Mouse (Mus musculus) T-helper 2 cell (primary cell): ENCODE results near the gene Mettl16.

ENCODE experiments used
- in situ Hi-C: fragments of 300-600 bp; cut with MboI, MseI; formaldehyde crosslinking; loops from one replicate; pipeline ENCODE4 v1.15.1; 2025; ENCODE audit warnings: high pct_unique_total_duplicates

The Mettl16 gene

GRCm38 (mm10) chr11:74770595-74771207 is at the start of gene Mettl16:
Gene Mettl16 (plus strand): TSS chr11:74770830.
- in situ Hi-C loops: loop anchor here (5.0 kb wide), 1 partner anchor 57 kb away; no protein-coding TSS in a partner anchor

- in situ Hi-C loops: no loop called here
Measured at GRCm38 (mm10) chr11:74721141-74721540, 49.5 kb upstream of the Mettl16 start.

GRCm38 (mm10) chr11:74721971-74722370 is 48.7 kb upstream of the Mettl16 start:
- in situ Hi-C loops: no loop called here

- in situ Hi-C loops: no loop called here
Measured at GRCm38 (mm10) chr11:74723357-74724234, 47.0 kb upstream of the Mettl16 start.

- in situ Hi-C loops: no loop called here
Measured at GRCm38 (mm10) chr11:74724235-74724791, 46.3 kb upstream of the Mettl16 start, which contains the start of gene Pafah1b1. Gene Pafah1b1 (minus strand): TSS chr11:74724670.

GRCm38 (mm10) chr11:74725181-74725580 is 45.4 kb upstream of the Mettl16 start:
- in situ Hi-C loops: no loop called here

- in situ Hi-C loops: no loop called here
Measured at GRCm38 (mm10) chr11:74734917-74735316, 35.7 kb upstream of the Mettl16 start.

GRCm38 (mm10) chr11:74737861-74738260 is 32.8 kb upstream of the Mettl16 start:
- in situ Hi-C loops: no loop called here

- in situ Hi-C loops: no loop called here
Measured at GRCm38 (mm10) chr11:74748022-74748421, 22.6 kb upstream of the Mettl16 start.

- in situ Hi-C loops: no loop called here
Measured at GRCm38 (mm10) chr11:74749241-74749640, 21.4 kb upstream of the Mettl16 start.

- in situ Hi-C loops: no loop called here
Measured at GRCm38 (mm10) chr11:74750662-74751351, 19.8 kb upstream of the Mettl16 start.

- in situ Hi-C loops: no loop called here
Measured at GRCm38 (mm10) chr11:74751352-74752066, 19.1 kb upstream of the Mettl16 start.

- in situ Hi-C loops: no loop called here
Measured at GRCm38 (mm10) chr11:74756631-74757030, 14.0 kb upstream of the Mettl16 start.

- in situ Hi-C loops: no loop called here
Measured at GRCm38 (mm10) chr11:74761011-74761705, 9.5 kb upstream of the Mettl16 start.

- in situ Hi-C loops: no loop called here
Measured at GRCm38 (mm10) chr11:74763960-74764625, 6.5 kb upstream of the Mettl16 start.

GRCm38 (mm10) chr11:74767469-74767868 is 3.2 kb upstream of the Mettl16 start:
- in situ Hi-C loops: no loop called here

- in situ Hi-C loops: no loop called here
Measured at GRCm38 (mm10) chr11:74768045-74768444, 2.6 kb upstream of the Mettl16 start.

- in situ Hi-C loops: loop anchor here (5.0 kb wide), 1 partner anchor 57 kb away; no protein-coding TSS in a partner anchor
Measured at GRCm38 (mm10) chr11:74770037-74770436, 593 bp upstream of the Mettl16 start.

GRCm38 (mm10) chr11:74771234-74771633 is 604 bp downstream of the Mettl16 start:
- in situ Hi-C loops: loop anchor here (5.0 kb wide), 1 partner anchor 56 kb away; no protein-coding TSS in a partner anchor

- in situ Hi-C loops: loop anchor here (5.0 kb wide), 1 partner anchor 56 kb away; no protein-coding TSS in a partner anchor
Measured at GRCm38 (mm10) chr11:74771650-74772049, 1.0 kb downstream of the Mettl16 start.
